Mouse (Mus musculus) skeletal muscle tissue, adult 2 months (tissue): ENCODE measurements around the gene Olfr608.
"Not testable (repeated sequence)": the region's sequence is repeated elsewhere in the genome, so short reads cannot be mapped to it uniquely, and the experiment has no call there.

Experiments used
- DNase-seq: peaks from one replicate; pipeline ENCODE4 v3.0.0-alpha.2; 2012; ENCODE audit warnings: low read depth, low spot score

The Olfr608 gene

DNA sequence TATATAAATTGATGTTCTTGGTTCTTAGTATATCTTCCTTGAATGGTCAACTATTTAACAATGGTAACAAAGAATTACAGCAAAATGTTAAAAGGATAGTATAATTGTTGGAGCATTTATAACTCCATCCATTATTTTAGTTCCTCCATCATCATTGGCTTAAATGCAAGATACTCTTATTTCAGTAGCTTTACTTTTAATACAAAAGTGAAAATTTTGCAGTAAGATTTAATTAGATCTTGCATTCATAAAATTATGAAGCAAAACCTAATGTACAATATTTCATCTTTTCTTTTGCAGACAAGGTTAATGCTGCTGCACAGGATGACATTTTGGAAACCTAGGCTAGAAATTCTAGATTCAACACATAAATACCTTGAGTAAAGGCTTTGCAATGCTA, at the start of gene Olfr608:
TSS of gene Olfr608 (plus strand) at position 301 of the 400 bp plus-strand sequence.
- no peak for DNase-seq

DNA sequence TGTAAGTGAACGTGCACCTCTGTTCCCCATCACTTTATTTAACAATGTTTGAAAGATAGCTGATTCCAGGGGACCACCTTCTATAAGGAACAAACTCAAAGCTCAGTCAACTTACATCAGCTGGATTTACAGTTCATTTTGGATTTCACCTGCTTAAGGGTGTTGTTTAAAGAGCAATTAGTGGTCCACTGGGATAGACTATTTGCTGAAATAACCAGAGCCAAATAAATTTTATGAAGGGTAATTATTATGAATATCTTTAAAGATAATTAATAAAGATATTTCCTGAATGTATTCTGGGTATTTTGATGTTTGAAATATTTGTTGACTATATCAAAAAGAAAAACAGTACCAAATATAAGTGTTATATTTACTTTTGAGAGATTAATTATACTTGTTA, 24.3 kb upstream of the Olfr608 start, which contains the start of gene Olfr605:
TSS of gene Olfr605 (minus strand) at position 101 of the 400 bp plus-strand sequence.
- DNase-seq, result no peak

DNA sequence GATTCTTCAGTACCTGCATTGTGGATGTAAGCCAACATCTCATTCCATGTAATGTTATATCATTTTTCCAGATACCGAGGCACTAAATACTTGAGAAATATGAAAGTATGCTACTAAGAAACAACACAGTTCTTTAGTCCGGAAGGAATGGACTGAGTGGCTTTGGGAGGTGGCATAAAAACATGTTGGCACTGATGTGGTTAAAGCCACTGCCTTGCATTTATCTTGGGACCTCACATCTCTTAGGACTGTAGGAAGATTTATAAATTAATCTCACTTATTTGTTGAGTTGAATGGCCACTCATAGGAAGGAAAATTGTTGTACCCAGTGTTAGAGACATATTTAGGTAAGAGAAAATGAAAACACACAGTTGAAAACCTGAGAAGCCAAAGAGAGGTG, 20.9 kb upstream of the Olfr608 start, which contains the start of gene Olfr606:
TSS of gene Olfr606 (plus strand) at position 301 of the 400 bp plus-strand sequence.
- no peak for DNase-seq

DNA sequence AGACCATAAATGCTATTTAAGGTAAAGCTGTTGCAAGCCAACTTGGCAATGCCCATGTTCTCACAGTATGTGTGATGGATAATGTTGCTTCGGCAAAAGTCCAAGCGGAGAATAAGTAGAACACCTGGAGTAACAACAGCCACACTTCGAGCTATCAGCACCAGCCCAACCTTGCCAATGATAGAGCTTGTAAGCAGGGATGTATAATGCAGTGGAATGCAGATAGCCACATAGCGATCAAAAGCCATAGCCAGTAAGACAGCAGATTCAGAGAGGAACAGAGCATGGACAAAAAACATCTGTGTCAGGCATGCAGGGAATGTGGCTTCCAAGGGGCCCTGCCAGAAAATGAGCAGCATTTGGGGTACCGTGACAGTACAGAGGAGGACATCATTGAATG, 9.1 kb upstream of the Olfr608 start:
- DNase-seq, result no peak

DNA sequence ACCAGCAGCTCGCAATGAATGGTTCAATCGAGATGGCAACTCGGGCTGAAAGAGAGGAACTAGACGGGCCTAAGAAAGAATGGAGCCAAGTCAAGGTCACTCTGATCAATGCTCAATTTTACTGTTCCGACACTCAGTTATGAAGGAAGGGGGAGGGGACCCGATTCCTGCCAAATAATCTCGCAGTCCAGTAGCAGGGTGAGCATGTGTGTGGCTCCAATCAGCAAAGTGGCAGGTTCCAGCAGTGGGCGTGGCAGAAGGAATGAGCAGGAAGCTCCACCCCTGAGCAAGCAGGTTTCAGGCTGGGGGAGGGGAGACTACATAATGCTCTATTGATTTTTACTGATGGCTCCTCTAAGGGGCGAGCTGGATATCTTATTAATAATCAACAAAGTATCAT, 7.4 kb downstream of the Olfr608 start:
- DNase-seq, result not testable (repeated sequence)

- no peak for DNase-seq
Observed at GRCm38 (mm10) chr7:103497962-103498361, 28.3 kb downstream of the Olfr608 start, which contains the start of gene Olfr609. Gene Olfr609 (minus strand): TSS chr7:103498062.

- no peak for DNase-seq
Observed at GRCm38 (mm10) chr7:103512022-103512421, 42.3 kb downstream of the Olfr608 start, which contains the start of gene Olfr610. Gene Olfr610 (minus strand): TSS chr7:103512122.

DNA sequence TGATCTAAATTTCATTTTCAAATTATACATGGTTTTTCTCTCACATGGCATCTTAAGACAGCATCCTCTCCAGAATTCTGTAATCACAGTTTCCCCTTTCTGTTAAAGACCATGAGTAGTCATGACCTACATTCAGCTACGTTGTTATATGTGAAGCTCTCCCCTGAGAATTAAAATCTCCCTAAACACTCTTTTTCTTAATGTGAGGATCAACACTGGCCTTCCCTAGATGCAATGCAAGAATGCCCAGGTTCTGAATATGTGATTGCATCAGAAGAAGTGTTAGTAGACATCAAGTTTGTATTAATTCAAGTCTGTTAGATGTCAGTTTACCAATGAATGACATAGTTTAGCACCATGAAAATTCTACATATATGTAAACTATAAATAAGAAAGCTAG, 51.1 kb downstream of the Olfr608 start, which contains the start of gene Olfr611:
TSS of gene Olfr611 (minus strand) at position 101 of the 400 bp plus-strand sequence.
- DNase-seq, result not testable (repeated sequence)
